Mouse (Mus musculus) bone marrow macrophage, adult 2 months (primary cell): ENCODE measurements around the gene Dpysl4.

Experiments used
- CTCF ChIP-seq: IDR thresholded peaks from 2 replicates; pipeline ENCODE4 v1.5.1; 2012; ENCODE audit warnings: low read depth, mild to moderate bottlenecking, low read length, moderate library complexity
- POLR2A ChIP-seq: IDR thresholded peaks from 2 replicates; pipeline ENCODE4 v1.6.1; 2012; ENCODE audit warnings: mild to moderate bottlenecking, low read depth, low read length, borderline replicate concordance

DNA sequence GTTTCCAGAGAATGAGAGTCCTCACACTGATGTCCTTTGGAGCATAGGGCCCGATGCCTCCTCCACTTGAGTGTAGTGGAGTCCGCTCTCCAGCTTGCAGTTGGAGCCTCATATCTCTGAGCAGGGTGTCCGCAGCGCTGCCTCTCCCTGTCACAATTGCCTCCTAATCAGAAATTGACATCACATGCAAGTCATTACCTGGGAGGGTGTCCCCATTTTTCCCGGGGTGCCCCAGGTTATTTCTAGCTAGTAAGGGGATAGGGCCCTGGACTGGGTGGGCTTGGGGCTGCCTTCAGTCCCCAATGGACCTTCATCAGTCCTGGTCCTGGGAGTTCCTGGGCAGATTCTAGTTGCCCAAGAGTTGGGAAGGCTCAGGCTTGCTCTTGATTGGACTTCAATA is 6.9 kb downstream of the Dpysl4 start:
- TF ChIP-seq POLR2A, result no peak
- no peak for TF ChIP-seq CTCF
